8 mouse cellular contexts compared by ENCODE assay signal in the genomic region with DNA sequence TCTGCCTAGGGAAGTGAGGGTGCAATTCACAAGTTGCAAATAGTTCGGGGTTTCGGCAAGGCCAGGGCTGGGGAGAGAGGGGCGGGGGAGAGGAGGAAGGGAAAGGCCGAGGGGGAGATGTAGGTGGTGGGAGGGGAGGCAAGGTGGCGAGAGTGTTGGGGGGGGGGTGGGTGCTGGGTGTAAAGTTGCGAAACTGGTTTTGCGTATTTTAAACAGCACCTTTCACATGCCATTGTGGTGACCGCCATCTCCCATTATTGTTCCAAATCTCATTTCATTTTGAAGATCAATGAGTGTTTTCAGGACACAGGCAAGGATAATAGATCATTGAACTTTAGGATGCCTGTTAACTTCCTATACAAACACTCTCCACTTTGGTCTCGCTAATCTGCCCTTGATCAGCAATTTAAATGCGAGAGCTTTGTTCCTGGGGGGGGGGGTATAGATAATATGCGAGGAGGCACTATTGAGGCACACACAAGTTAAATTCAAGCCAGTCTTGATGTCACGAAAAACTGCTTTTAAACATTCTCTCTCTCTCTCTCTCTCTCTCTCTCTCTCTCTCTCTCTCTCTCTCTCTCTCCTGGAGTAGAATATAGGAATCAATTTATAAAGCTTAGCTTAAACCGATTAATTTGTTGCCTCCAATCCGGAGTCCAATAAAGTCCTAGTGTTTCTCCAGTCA. TPM values are rescaled to one million over a fixed set of nuclear protein-coding genes. Genes with fewer than 3 reads are reported as not detected.
DNase-seq lines count a peak whose midpoint lies in the region; ATAC-seq and TF ChIP-seq lines count a peak whose summit lies in the region.

No protein-coding gene starts in this region.

- peak overlapping the region; percentile 80 for H3K4me3 ChIP-seq in kidney, postnatal 0 days (replicated peaks; ENCODE audit: low read depth, low read length)
- H3K4me3 ChIP-seq in intestine, postnatal 0 days (ENCODE audit: low read depth, low read length) = peak overlapping the region; percentile 84
- H3K4me3 ChIP-seq in neural tube, embryonic 12.5 days = peak overlapping the region; percentile 78

- peak overlapping the region; percentile 83 for H3K9ac ChIP-seq in kidney, postnatal 0 days (ENCODE audit: low read depth, low read length)
- H3K9ac ChIP-seq in intestine, postnatal 0 days (ENCODE audit: low read depth, low read length) = peak overlapping the region; percentile 65
- peak overlapping the region; percentile 96 for H3K9ac ChIP-seq in neural tube, embryonic 12.5 days

- TF ChIP-seq CTCF in kidney, postnatal 0 days (IDR thresholded peaks at IDR 0.05; ENCODE audit: low read depth) = no peak
- TF ChIP-seq CTCF in intestine, postnatal 0 days (IDR thresholded peaks at IDR 0.05; ENCODE audit: low read depth) = no peak

- no peaks in the 10 kb centered on the region for H3K9me3 ChIP-seq in kidney, postnatal 0 days (replicated peaks; ENCODE audit: low read length)
- H3K9me3 ChIP-seq in intestine, postnatal 0 days (ENCODE audit: control insufficient read depth) = no peaks in the 10 kb centered on the region
- no peaks in the 10 kb centered on the region for H3K9me3 ChIP-seq in neural tube, embryonic 12.5 days

- no peak; the same call in 1 of the 2 replicates for ATAC-seq in kidney, postnatal 0 days (replicated peaks; ENCODE audit: low FRiP score, low read depth)
- ATAC-seq in intestine, postnatal 0 days = no peak
- ATAC-seq in neural tube, embryonic 12.5 days (ENCODE audit: low FRiP score, low read depth) = no peak
- ATAC-seq in megakaryocyte-erythroid progenitor cell, adult 5-6 weeks (replicated peaks; ENCODE audit: low FRiP score, low TSS enrichment, poor library complexity, severe bottlenecking) = no peak

- WGBS in kidney, postnatal 0 days = 0% methylated on average over 14 of the region's 14 CpGs
- WGBS in intestine, postnatal 0 days = under 1% methylated on average over 13 of the region's 14 CpGs
- under 1% methylated on average over 14 of the region's 14 CpGs for WGBS in neural tube, embryonic 12.5 days

- H3K27ac ChIP-seq in kidney, postnatal 0 days = peak overlapping the region; percentile 98
- peak overlapping the region; percentile 81 for H3K27ac ChIP-seq in intestine, postnatal 0 days (ENCODE audit: low read depth, low read length)
- H3K27ac ChIP-seq in neural tube, embryonic 12.5 days = peak overlapping the region; percentile 74

- H3K27me3 ChIP-seq in kidney, postnatal 0 days (ENCODE audit: insufficient read depth, low read length) = no peaks in the 10 kb centered on the region
- H3K27me3 ChIP-seq in intestine, postnatal 0 days (replicated peaks; ENCODE audit: control insufficient read depth, insufficient read depth, low read length) = no peaks in the 10 kb centered on the region
- no peaks in the 10 kb centered on the region for H3K27me3 ChIP-seq in neural tube, embryonic 12.5 days (replicated peaks)

- H3K4me2 ChIP-seq in kidney, postnatal 0 days (ENCODE audit: low read length) = peak overlapping the region; percentile 93
- H3K4me2 ChIP-seq in intestine, postnatal 0 days (replicated peaks; ENCODE audit: low read depth) = peak overlapping the region; percentile 91
- H3K4me2 ChIP-seq in neural tube, embryonic 12.5 days (replicated peaks) = peak overlapping the region; percentile 91

- H3K36me3 ChIP-seq in kidney, postnatal 0 days (ENCODE audit: insufficient read depth, low read length) = no peaks in the 10 kb centered on the region
- H3K36me3 ChIP-seq in intestine, postnatal 0 days (ENCODE audit: control insufficient read depth, insufficient read depth) = no peaks in the 10 kb centered on the region
- no peaks in the 10 kb centered on the region for H3K36me3 ChIP-seq in neural tube, embryonic 12.5 days

- H3K4me1 ChIP-seq in kidney, postnatal 0 days (replicated peaks; ENCODE audit: insufficient read depth, low read length) = peaks cover 3% of the 10 kb centered on the region; the same call in 1 of the 2 replicates
- H3K4me1 ChIP-seq in intestine, postnatal 0 days (replicated peaks; ENCODE audit: control insufficient read depth, insufficient read depth, low read length) = no peaks in the 10 kb centered on the region; the same call in 1 of the 2 replicates
- H3K4me1 ChIP-seq in neural tube, embryonic 12.5 days = peaks cover 28% of the 10 kb centered on the region

- no peak for DNase-seq in kidney, postnatal 0 days (ENCODE audit: low spot score)
- no peak for DNase-seq in kidney, postnatal 25 days
- DNase-seq in c-Kit-positive CD71-positive TER-119-negative erythroid progenitor cells, embryonic 14.5 days (ENCODE audit: low read depth) = peak; percentile 31
- DNase-seq in layer of hippocampus, postnatal 10 days (ENCODE audit: low spot score in 2 of 2) = no peak
- DNase-seq in gastrocnemius, postnatal 4 days (ENCODE audit: low spot score in 2 of 2) = no peak

RNA-seq across cellular contexts. Expression of a gene that starts 2.3 kb away (rescaled TPM):
- 53.2 and 55.3 TPM in 2 replicates for polyA plus RNA-seq in kidney, postnatal 0 days (2015; fragmentation: Nextera tagmentation; extraction: Ambion mirVana)
- polyA plus RNA-seq in intestine, postnatal 0 days (2015; fragmentation: Nextera tagmentation; extraction: Ambion mirVana) = 23.5 and 26.3 TPM in 2 replicates
- polyA plus RNA-seq in neural tube, embryonic 12.5 days (2016; fragmentation: Nextera tagmentation; extraction: Ambion mirVana) = 53.3 and 58.1 TPM in 2 replicates
- total RNA-seq in layer of hippocampus, postnatal 10 days (2021) = 100 to 1,000 TPM; 191 to 204 TPM
- 10 to 100 TPM; 29.2 to 31.3 TPM for total RNA-seq in gastrocnemius, postnatal 4 days (2021)
- 23.9 and 27.0 TPM in 2 replicates for total RNA-seq in megakaryocyte-erythroid progenitor cell, adult 5-6 weeks (2014; fragmentation: Nextera tagmentation)
- total RNA-seq in megakaryocyte-erythroid progenitor cell, adult 5-6 weeks (2017) = 18.7 and 18.9 TPM in 2 replicates

Comparison
In these comparisons a context has a peak if more than half of its experiments do, and no peak if none do; other contexts are left out.
1. RNA of a gene that starts 2.3 kb away (total RNA-seq): 191 to 204 TPM in layer of hippocampus, postnatal 10 days; 29.2 to 31.3 TPM in gastrocnemius, postnatal 4 days and 18.7 to 27.0 TPM in megakaryocyte-erythroid progenitor cell, adult 5-6 weeks; every median in the first group is over 4 times any median in the second.
2. Peak in every context shown above with its lines, with median percentiles within 50 percentile points of each other: H3K27ac ChIP-seq, H3K4me2 ChIP-seq, H3K4me3 ChIP-seq and H3K9ac ChIP-seq.